Mouse (Mus musculus): ENCODE measurements at regions not wholly inside any gene's neighbourhood (a gene's known extent, or its start where the extent isn't known, plus 50 kb on each side); places are given as distances from the start of the nearest gene placed in this dataset.

DNA sequence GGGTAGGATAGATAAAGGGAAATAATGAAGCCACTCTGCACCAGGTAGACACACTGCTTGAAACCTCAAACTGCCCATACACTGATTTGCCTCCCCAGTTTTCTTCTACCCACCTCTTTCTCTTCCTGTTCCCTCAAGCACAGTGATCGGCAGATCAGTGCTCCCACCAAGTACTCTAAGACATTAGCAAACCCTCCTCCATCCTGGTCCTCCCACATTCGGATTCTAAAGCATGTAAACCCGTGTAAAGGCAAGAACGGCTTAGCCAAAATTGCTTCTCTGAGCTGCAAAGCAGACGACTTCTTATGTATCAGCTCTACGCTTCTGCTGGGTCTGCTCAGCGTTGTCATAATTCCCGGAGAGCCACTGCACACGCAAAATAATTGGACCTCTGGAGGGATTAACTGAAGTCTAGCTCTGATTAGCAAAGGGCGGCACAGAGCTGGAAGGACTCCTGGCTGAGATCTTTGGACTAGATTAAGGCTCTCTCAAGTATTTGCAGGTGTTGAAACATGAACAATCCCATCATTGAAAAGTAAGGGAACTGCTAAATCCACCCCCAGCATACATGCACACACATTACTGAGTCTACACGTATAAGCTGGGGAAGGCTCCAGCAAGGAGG, 67.2 kb downstream of the Mtx3 start:
- no peak for ATAC-seq (ENCODE audit: low FRiP score, low TSS enrichment)
- H3K4me3 ChIP-seq (ENCODE audit: low read length), result no peak overlapping the region
- no peaks in the 10 kb centered on the region for H3K4me1 ChIP-seq (ENCODE audit: insufficient read depth, low read length)
- H3K9me3 ChIP-seq (ENCODE audit: low read length), result no peaks in the 10 kb centered on the region
- no peak overlapping the region for H3K9ac ChIP-seq (replicated peaks; ENCODE audit: low read length)
- no peak overlapping the region for H3K4me2 ChIP-seq (replicated peaks; ENCODE audit: low read depth, low read length)
- WGBS, result 84% methylated on average over 11 of the region's 11 CpGs
- no peaks in the 10 kb centered on the region for H3K36me3 ChIP-seq (ENCODE audit: insufficient read depth, low read length)
- H3K27ac ChIP-seq (ENCODE audit: low read length), result no peak overlapping the region
- no peaks in the 10 kb centered on the region for H3K27me3 ChIP-seq (ENCODE audit: insufficient read depth, low read length)

DNA sequence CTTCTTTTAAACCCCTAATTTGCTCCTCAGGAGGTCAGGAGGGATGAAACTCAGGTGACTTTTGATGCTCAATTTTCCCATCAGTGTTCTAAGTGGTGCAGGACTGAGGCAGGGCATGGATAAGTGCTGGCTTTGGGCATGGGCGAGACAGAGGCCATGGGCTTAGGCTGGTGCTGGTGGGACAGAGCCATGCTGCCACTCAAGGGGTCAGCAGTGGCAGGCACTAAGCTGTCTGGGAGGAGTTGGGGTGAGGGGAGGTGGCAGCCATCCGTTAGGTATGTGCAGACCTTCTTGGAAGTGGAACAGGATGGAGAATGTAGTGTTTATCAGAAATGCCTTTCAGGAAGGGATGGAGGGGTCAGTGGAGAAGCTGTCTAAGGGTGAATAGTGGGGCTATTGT, 68.1 kb downstream of the Mtx3 start:
- WGBS, result 68% methylated on average over 2 of the region's 2 CpGs
- no peak overlapping the region for H3K4me3 ChIP-seq (ENCODE audit: low read length)
- H3K27me3 ChIP-seq (ENCODE audit: insufficient read depth, low read length), result no peaks in the 10 kb centered on the region
- H3K9me3 ChIP-seq (ENCODE audit: low read length), result no peaks in the 10 kb centered on the region
- H3K4me1 ChIP-seq (ENCODE audit: insufficient read depth, low read length), result no peaks in the 10 kb centered on the region
- H3K4me2 ChIP-seq (replicated peaks; ENCODE audit: low read depth, low read length), result no peak overlapping the region
- no peak overlapping the region for H3K9ac ChIP-seq (replicated peaks; ENCODE audit: low read length)
- no peak for ATAC-seq (ENCODE audit: low FRiP score, low TSS enrichment)
- H3K27ac ChIP-seq (ENCODE audit: low read length), result no peak overlapping the region
- no peaks in the 10 kb centered on the region for H3K36me3 ChIP-seq (ENCODE audit: insufficient read depth, low read length)

DNA sequence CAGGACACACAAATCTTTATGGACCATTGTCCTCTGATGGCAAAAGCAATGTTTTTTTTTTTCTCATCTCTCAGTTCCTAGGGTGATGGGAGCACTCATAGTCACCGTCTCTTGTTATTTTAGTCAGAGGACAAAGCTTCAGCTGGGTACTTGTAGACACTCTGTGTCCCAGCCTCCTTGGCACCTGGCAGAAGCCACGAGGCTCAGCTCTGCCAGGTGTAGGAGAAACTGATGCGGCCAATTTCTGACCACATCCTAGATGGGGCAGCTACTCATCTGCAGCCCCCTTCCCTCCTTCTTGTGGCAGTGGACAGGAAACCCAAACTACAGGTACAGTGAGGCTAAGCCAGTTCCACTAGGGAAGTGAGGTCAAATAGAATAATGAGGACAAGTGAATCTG, 70.1 kb downstream of the Mtx3 start:
- H3K4me3 ChIP-seq (ENCODE audit: low read length), result no peak overlapping the region
- ATAC-seq (ENCODE audit: low FRiP score, low TSS enrichment), result no peak
- no peaks in the 10 kb centered on the region for H3K27me3 ChIP-seq (ENCODE audit: insufficient read depth, low read length)
- H3K27ac ChIP-seq (ENCODE audit: low read length), result no peak overlapping the region
- WGBS, result 80% methylated on average over 3 of the region's 3 CpGs
- H3K36me3 ChIP-seq (ENCODE audit: insufficient read depth, low read length), result no peaks in the 10 kb centered on the region
- no peaks in the 10 kb centered on the region for H3K9me3 ChIP-seq (ENCODE audit: low read length)
- H3K4me1 ChIP-seq (ENCODE audit: insufficient read depth, low read length), result no peaks in the 10 kb centered on the region
- H3K9ac ChIP-seq (replicated peaks; ENCODE audit: low read length), result no peak overlapping the region
- no peak overlapping the region for H3K4me2 ChIP-seq (replicated peaks; ENCODE audit: low read depth, low read length)

DNA sequence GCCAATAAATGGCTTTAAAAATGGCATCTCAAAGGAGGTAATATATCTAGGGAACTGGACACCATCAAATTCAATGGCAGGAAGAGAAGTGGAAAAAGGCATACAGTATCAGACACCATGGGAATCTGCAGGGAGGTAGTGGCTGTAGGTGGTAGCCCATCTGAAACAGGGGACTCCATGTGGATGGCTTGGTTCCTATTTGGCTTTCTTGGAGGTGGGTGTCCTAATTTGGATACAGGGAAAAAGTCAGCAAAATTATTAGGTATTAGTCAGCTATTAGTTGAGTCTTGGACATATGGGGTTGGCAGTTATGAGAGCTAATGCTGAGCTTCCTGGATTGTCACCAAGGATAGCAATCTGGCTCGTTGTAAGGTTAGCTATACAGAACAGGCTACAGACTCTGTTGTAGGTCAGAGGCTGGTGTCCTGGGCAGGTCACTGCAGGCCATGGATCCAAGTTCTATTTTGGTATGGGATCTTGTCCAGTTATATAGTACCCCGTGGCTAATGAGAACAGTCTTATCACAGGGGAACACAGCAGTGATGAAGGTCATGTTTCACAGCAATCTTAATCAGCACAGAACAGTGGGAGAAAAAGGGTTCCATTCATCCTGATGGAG, 70.8 kb downstream of the Mtx3 start:
- ATAC-seq (ENCODE audit: low FRiP score, low TSS enrichment), result no peak
- Histone ChIP-seq H3K27ac (ENCODE audit: low read length) (no peak overlapping the region), H3K27me3 (ENCODE audit: insufficient read depth, low read length) (no peaks in the 10 kb centered on the region), H3K4me3 (ENCODE audit: low read length) (no peak overlapping the region), H3K4me1 (ENCODE audit: insufficient read depth, low read length) (no peaks in the 10 kb centered on the region), H3K9ac (replicated peaks; ENCODE audit: low read length) (no peak overlapping the region), H3K36me3 (ENCODE audit: insufficient read depth, low read length) (no peaks in the 10 kb centered on the region), H3K4me2 (replicated peaks; ENCODE audit: low read depth, low read length) (no peak overlapping the region), H3K9me3 (ENCODE audit: low read length) (no peaks in the 10 kb centered on the region)
- 78% methylated on average over 2 of the region's 2 CpGs for WGBS

DNA sequence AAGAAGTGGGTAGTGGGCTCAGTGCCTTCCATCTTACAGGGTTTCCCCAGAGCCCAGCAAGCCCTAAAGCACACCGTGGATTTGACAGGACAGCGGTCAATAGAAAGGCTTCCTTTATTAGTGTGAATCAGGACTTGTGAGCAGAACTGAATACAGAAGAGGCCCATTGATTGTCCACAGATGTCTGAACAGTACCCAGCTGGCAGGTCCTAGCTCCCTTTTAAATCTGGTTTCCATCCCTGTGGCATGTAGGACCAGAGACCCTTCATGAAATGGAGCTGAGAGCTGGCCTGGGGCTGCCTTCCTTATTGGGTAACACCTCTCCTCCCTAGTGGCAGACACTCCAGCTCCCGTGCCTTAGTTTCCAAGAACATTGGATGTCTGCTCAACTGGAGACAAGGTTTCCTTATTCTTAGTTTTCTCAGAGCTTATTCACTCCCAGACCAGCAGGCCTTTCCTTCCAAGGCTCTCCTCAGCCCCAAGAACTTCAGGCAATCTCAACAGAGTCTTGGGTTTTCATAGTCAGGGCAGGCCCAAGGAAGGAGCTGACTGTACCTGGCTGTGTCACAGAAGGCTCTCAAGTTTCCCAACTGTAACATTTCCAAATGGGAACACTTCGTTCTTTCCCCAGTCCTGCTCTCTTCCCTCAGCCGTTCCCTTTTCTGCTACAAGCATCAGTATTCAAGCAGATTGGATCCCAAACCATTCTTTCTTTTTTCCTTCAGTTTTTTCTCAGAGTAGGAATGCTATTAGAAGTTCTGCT, 71.6 kb downstream of the Mtx3 start:
- Histone ChIP-seq H3K27ac (ENCODE audit: low read length) (no peak overlapping the region), H3K9ac (replicated peaks; ENCODE audit: low read length) (no peak overlapping the region), H3K27me3 (ENCODE audit: insufficient read depth, low read length) (no peaks in the 10 kb centered on the region), H3K4me3 (ENCODE audit: low read length) (no peak overlapping the region), H3K4me1 (ENCODE audit: insufficient read depth, low read length) (no peaks in the 10 kb centered on the region), H3K4me2 (replicated peaks; ENCODE audit: low read depth, low read length) (no peak overlapping the region), H3K9me3 (ENCODE audit: low read length) (no peaks in the 10 kb centered on the region), H3K36me3 (ENCODE audit: insufficient read depth, low read length) (no peaks in the 10 kb centered on the region)
- WGBS, result 88% methylated on average over 5 of the region's 5 CpGs
- ATAC-seq (ENCODE audit: low FRiP score, low TSS enrichment), result no peak

DNA sequence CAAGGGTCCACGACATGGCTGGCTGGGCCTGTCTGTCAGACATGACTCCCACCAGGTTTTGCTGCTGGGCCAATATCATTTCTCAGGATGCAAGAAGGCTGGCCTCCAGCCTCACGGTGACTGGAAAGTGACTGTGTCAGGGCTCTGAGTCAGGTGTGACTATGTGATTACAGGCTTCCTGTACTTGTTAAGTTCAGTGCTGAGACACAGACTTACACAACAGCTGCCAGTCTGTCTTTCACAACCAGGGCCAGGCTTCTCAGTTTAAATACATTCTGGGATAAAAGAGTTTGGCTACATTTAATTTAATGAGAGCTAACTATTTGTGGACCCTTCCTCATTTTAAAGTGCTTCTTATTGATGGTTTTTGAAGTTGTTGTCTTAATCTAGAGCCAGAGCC, 75.3 kb downstream of the Mtx3 start:
- Histone ChIP-seq H3K27ac (ENCODE audit: low read length) (no peak overlapping the region), H3K4me3 (ENCODE audit: low read length) (no peak overlapping the region), H3K36me3 (ENCODE audit: insufficient read depth, low read length) (no peaks in the 10 kb centered on the region), H3K9me3 (ENCODE audit: low read length) (no peaks in the 10 kb centered on the region), H3K4me1 (ENCODE audit: insufficient read depth, low read length) (no peaks in the 10 kb centered on the region), H3K9ac (replicated peaks; ENCODE audit: low read length) (no peak overlapping the region), H3K27me3 (ENCODE audit: insufficient read depth, low read length) (no peaks in the 10 kb centered on the region), H3K4me2 (replicated peaks; ENCODE audit: low read depth, low read length) (no peak overlapping the region)
- 61% methylated on average over 2 of the region's 2 CpGs for WGBS
- ATAC-seq (ENCODE audit: low FRiP score, low TSS enrichment), result no peak

DNA sequence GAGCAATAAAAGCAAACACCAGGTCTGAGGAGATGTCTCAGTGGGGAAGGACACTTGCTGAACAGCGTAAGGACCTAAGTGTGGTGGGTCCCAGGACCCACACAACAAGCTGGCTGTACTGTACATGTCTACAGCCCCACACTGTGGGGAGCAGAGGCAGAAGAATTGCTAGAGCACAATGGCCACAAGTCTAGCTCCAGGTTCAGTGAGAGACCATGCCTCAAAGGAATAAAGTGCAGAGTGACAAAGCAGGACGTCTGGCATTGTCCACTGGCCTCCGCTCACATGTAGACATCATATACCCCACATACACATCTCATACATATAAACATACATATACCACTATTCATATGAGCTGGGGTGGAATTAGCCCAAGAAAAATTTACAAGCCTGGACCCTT, 77.4 kb downstream of the Mtx3 start:
- H3K4me1 ChIP-seq (ENCODE audit: insufficient read depth, low read length), result no peaks in the 10 kb centered on the region
- H3K4me2 ChIP-seq (replicated peaks; ENCODE audit: low read depth, low read length), result no peak overlapping the region
- H3K9me3 ChIP-seq (ENCODE audit: low read length), result no peaks in the 10 kb centered on the region
- no peak overlapping the region for H3K9ac ChIP-seq (replicated peaks; ENCODE audit: low read length)
- no peaks in the 10 kb centered on the region for H3K36me3 ChIP-seq (ENCODE audit: insufficient read depth, low read length)
- H3K27ac ChIP-seq (ENCODE audit: low read length), result no peak overlapping the region
- ATAC-seq (ENCODE audit: low FRiP score, low TSS enrichment), result no peak
- no peak overlapping the region for H3K4me3 ChIP-seq (ENCODE audit: low read length)
- H3K27me3 ChIP-seq (ENCODE audit: insufficient read depth, low read length), result no peaks in the 10 kb centered on the region
- 93% methylated on average over 3 of the region's 3 CpGs for WGBS

DNA sequence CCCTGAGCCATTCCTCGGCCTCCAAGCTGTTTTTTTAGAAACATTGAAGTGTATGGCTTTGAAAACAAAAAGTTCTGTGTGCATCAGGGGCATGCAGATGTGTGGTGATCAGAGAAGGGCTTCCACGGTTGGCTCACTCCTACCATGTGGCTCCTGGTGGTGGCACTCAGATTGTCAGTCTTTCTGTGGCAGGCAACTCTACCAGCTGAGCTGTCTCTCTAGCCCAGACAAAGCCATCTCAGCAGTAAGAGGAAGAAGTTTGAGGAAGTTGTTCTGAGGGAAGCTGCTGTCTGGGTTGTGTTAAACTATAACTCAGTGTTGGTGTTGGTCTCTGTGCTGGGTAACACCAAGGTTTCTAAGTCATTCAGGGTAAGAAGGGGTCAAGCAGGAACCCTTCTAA, 78.9 kb downstream of the Mtx3 start:
- H3K36me3 ChIP-seq (ENCODE audit: insufficient read depth, low read length), result no peaks in the 10 kb centered on the region
- no peak overlapping the region for H3K4me2 ChIP-seq (replicated peaks; ENCODE audit: low read depth, low read length)
- 82% methylated on average over 2 of the region's 2 CpGs for WGBS
- ATAC-seq (ENCODE audit: low FRiP score, low TSS enrichment), result no peak
- H3K27me3 ChIP-seq (ENCODE audit: insufficient read depth, low read length), result no peaks in the 10 kb centered on the region
- H3K9me3 ChIP-seq (ENCODE audit: low read length), result peaks cover 3% of the 10 kb centered on the region; the same call in 1 of the 2 replicates
- no peaks in the 10 kb centered on the region for H3K4me1 ChIP-seq (ENCODE audit: insufficient read depth, low read length)
- no peak overlapping the region for H3K27ac ChIP-seq (ENCODE audit: low read length)
- H3K4me3 ChIP-seq (ENCODE audit: low read length), result no peak overlapping the region
- H3K9ac ChIP-seq (replicated peaks; ENCODE audit: low read length), result no peak overlapping the region

DNA sequence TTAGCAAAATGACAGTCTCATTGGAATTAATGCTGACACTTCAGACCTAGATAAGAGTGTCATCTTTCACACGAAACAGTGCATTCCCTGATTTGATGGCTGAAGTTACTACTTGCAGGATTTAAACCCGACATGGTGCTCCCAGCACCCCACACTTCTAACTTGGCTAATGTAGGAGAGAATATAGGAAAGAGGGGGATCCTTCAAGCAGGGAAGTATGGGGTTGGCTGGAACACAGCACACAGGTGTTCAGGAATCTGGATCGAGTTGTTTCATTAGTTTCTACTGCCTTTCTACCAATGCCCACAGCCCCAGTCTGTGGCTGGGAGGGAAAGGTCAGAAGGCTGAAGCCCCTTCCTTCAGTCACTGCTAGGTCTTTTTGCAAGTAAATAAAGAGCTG, 79.5 kb downstream of the Mtx3 start:
- H3K27me3 ChIP-seq (ENCODE audit: insufficient read depth, low read length), result no peaks in the 10 kb centered on the region
- H3K9me3 ChIP-seq (ENCODE audit: low read length), result peaks cover 3% of the 10 kb centered on the region; the same call in 1 of the 2 replicates
- no peak overlapping the region for H3K27ac ChIP-seq (ENCODE audit: low read length)
- H3K4me1 ChIP-seq (ENCODE audit: insufficient read depth, low read length), result no peaks in the 10 kb centered on the region
- no peak for ATAC-seq (ENCODE audit: low FRiP score, low TSS enrichment)
- H3K4me3 ChIP-seq (ENCODE audit: low read length), result no peak overlapping the region
- no peaks in the 10 kb centered on the region for H3K36me3 ChIP-seq (ENCODE audit: insufficient read depth, low read length)
- H3K4me2 ChIP-seq (replicated peaks; ENCODE audit: low read depth, low read length), result no peak overlapping the region
- WGBS, result 62% methylated on average over 3 of the region's 3 CpGs
- H3K9ac ChIP-seq (replicated peaks; ENCODE audit: low read length), result no peak overlapping the region

DNA sequence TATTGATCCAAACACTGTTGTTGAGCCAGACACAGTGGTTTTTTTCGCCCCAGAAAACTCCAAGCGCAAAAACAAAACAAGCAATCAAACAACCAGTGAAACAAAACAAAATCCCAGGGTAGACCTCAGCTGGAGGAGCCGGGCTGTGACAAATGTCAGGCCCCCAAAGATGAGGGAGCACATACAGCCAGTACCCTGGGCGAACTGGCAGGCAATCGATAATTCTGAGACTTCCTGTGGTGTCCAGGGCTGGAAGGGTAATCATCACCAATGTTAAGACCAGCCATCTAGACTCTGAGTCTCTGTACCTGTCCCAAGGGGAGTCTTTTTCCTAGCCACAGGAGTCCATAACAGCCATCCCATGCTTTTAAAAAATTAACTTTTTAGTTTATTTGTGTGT, 80.6 kb downstream of the Mtx3 start:
- no peaks in the 10 kb centered on the region for H3K27me3 ChIP-seq (ENCODE audit: insufficient read depth, low read length)
- WGBS, result 77% methylated on average over 5 of the region's 5 CpGs
- H3K4me2 ChIP-seq (replicated peaks; ENCODE audit: low read depth, low read length), result no peak overlapping the region
- H3K9ac ChIP-seq (replicated peaks; ENCODE audit: low read length), result no peak overlapping the region
- no peaks in the 10 kb centered on the region for H3K36me3 ChIP-seq (ENCODE audit: insufficient read depth, low read length)
- no peak overlapping the region for H3K27ac ChIP-seq (ENCODE audit: low read length)
- no peak overlapping the region for H3K4me3 ChIP-seq (ENCODE audit: low read length)
- no peak for ATAC-seq (ENCODE audit: low FRiP score, low TSS enrichment)
- H3K9me3 ChIP-seq (ENCODE audit: low read length), result peaks cover 3% of the 10 kb centered on the region; the same call in 1 of the 2 replicates
- H3K4me1 ChIP-seq (ENCODE audit: insufficient read depth, low read length), result no peaks in the 10 kb centered on the region

All from kidney, embryonic 16.5 days (tissue).